Mouse (Mus musculus): ENCODE data around the gene Fstl4. TPM values are rescaled to one million over a fixed set of nuclear protein-coding genes. Genes with fewer than 3 reads are reported as not detected.

The Fstl4 gene
- 0.04 TPM in 1 of 2 replicates, not detected in the other for polyA plus RNA-seq (2015; fragmentation: Nextera tagmentation; extraction: Ambion mirVana)

- Histone ChIP-seq H3K36me3 (replicated peaks; ENCODE audit: insufficient read depth, low read length) (no peaks in the 10 kb centered on the region), H3K4me3 (ENCODE audit: low read depth, low read length) (peak within 1 kb of the TSS; percentile 41), H3K27me3 (ENCODE audit: insufficient read depth, low read length) (peaks cover 44% of the 10 kb centered on the region), H3K27ac (ENCODE audit: low read depth) (no peak within 1 kb of the TSS), H3K9me3 (ENCODE audit: low read length) (no peaks in the 10 kb centered on the region), H3K4me2 (ENCODE audit: low read depth, low read length) (peak within 1 kb of the TSS; percentile 67), H3K9ac (replicated peaks) (no peak within 1 kb of the TSS), H3K4me1 (ENCODE audit: insufficient read depth) (peaks cover 7% of the 10 kb centered on the region)
- DNase-seq (peak; percentile 31), ATAC-seq (no peak)
- 0% methylated on average over 32 of the region's 48 CpGs for WGBS (ENCODE audit: insufficient replicate concordance)
- TF ChIP-seq EP300 (IDR thresholded peaks at IDR 0.05; ENCODE audit: low read depth) (no peak), CTCF (IDR thresholded peaks at IDR 0.05; ENCODE audit: low read depth) (no peak)
Observed at GRCm38 (mm10) chr11:52764461-52764893, at the start of gene Fstl4. Gene Fstl4, plus strand, starts transcription at chr11:52764634.

- no peak for ATAC-seq
- TF ChIP-seq EP300 (IDR thresholded peaks at IDR 0.05; ENCODE audit: low read depth) (no peak), CTCF (IDR thresholded peaks at IDR 0.05; ENCODE audit: low read depth) (no peak)
Observed at GRCm38 (mm10) chr11:52718570-52718969, 45.9 kb upstream of the Fstl4 start.

GRCm38 (mm10) chr11:52721087-52721486, 43.3 kb upstream of the Fstl4 start:
- Histone ChIP-seq H3K27me3 (ENCODE audit: insufficient read depth, low read length) (no peaks in the 10 kb centered on the region), H3K4me2 (ENCODE audit: low read depth, low read length) (no peak overlapping the region), H3K9ac (replicated peaks) (no peak overlapping the region), H3K27ac (ENCODE audit: low read depth) (no peak overlapping the region), H3K9me3 (ENCODE audit: low read length) (no peaks in the 10 kb centered on the region), H3K36me3 (replicated peaks; ENCODE audit: insufficient read depth, low read length) (no peaks in the 10 kb centered on the region), H3K4me3 (ENCODE audit: low read depth, low read length) (no peak overlapping the region), H3K4me1 (ENCODE audit: insufficient read depth) (no peaks in the 10 kb centered on the region)
- TF ChIP-seq CTCF (IDR thresholded peaks at IDR 0.05; ENCODE audit: low read depth) (no peak), EP300 (IDR thresholded peaks at IDR 0.05; ENCODE audit: low read depth) (no peak)
- 77% methylated on average over 6 of the region's 6 CpGs for WGBS (ENCODE audit: insufficient replicate concordance)
- DNase-seq (no peak), ATAC-seq (no peak)

More at GRCm38 (mm10) chr11:52718570-52718969, 45.9 kb upstream of the Fstl4 start:
- no peak for DNase-seq
- Histone ChIP-seq H3K4me2 (ENCODE audit: low read depth, low read length) (no peak overlapping the region), H3K9me3 (ENCODE audit: low read length) (no peaks in the 10 kb centered on the region), H3K4me3 (ENCODE audit: low read depth, low read length) (no peak overlapping the region), H3K27ac (ENCODE audit: low read depth) (no peak overlapping the region), H3K36me3 (replicated peaks; ENCODE audit: insufficient read depth, low read length) (no peaks in the 10 kb centered on the region), H3K27me3 (ENCODE audit: insufficient read depth, low read length) (no peaks in the 10 kb centered on the region), H3K4me1 (ENCODE audit: insufficient read depth) (no peaks in the 10 kb centered on the region), H3K9ac (replicated peaks) (no peak overlapping the region)
- WGBS (ENCODE audit: insufficient replicate concordance) = 76% methylated on average over 1 of the region's 1 CpGs

GRCm38 (mm10) chr11:52722706-52723105, 41.7 kb upstream of the Fstl4 start:
- H3K4me1 ChIP-seq (ENCODE audit: insufficient read depth) = no peaks in the 10 kb centered on the region
- DNase-seq (no peak), ATAC-seq (no peak)
- no peak overlapping the region for H3K9ac ChIP-seq (replicated peaks)
- no peak overlapping the region for H3K4me3 ChIP-seq (ENCODE audit: low read depth, low read length)
- H3K9me3 ChIP-seq (ENCODE audit: low read length) = no peaks in the 10 kb centered on the region
- H3K27ac ChIP-seq (ENCODE audit: low read depth) = no peak overlapping the region
- no peaks in the 10 kb centered on the region for H3K27me3 ChIP-seq (ENCODE audit: insufficient read depth, low read length)
- no peak for TF ChIP-seq CTCF (IDR thresholded peaks at IDR 0.05; ENCODE audit: low read depth)
- TF ChIP-seq EP300 (IDR thresholded peaks at IDR 0.05; ENCODE audit: low read depth) = no peak
- H3K4me2 ChIP-seq (ENCODE audit: low read depth, low read length) = no peak overlapping the region
- no peaks in the 10 kb centered on the region for H3K36me3 ChIP-seq (replicated peaks; ENCODE audit: insufficient read depth, low read length)
- WGBS (ENCODE audit: insufficient replicate concordance) = 70% methylated on average over 4 of the region's 4 CpGs

GRCm38 (mm10) chr11:52726001-52726400, 38.4 kb upstream of the Fstl4 start:
- Histone ChIP-seq H3K27me3 (ENCODE audit: insufficient read depth, low read length) (no peaks in the 10 kb centered on the region), H3K4me1 (ENCODE audit: insufficient read depth) (no peaks in the 10 kb centered on the region), H3K4me2 (ENCODE audit: low read depth, low read length) (no peak overlapping the region), H3K36me3 (replicated peaks; ENCODE audit: insufficient read depth, low read length) (no peaks in the 10 kb centered on the region), H3K4me3 (ENCODE audit: low read depth, low read length) (no peak overlapping the region), H3K9ac (replicated peaks) (no peak overlapping the region), H3K9me3 (ENCODE audit: low read length) (no peaks in the 10 kb centered on the region), H3K27ac (ENCODE audit: low read depth) (no peak overlapping the region)
- peak; percentile 49 for TF ChIP-seq CTCF (IDR thresholded peaks at IDR 0.05; ENCODE audit: low read depth)
- TF ChIP-seq EP300 (IDR thresholded peaks at IDR 0.05; ENCODE audit: low read depth) = no peak
- WGBS (ENCODE audit: insufficient replicate concordance) = 86% methylated on average over 1 of the region's 1 CpGs
- DNase-seq (no peak), ATAC-seq (no peak)

GRCm38 (mm10) chr11:52728479-52728878, 36.0 kb upstream of the Fstl4 start:
- 79% methylated on average over 15 of the region's 15 CpGs for WGBS (ENCODE audit: insufficient replicate concordance)
- Histone ChIP-seq H3K4me2 (ENCODE audit: low read depth, low read length) (no peak overlapping the region), H3K4me1 (ENCODE audit: insufficient read depth) (no peaks in the 10 kb centered on the region), H3K4me3 (ENCODE audit: low read depth, low read length) (no peak overlapping the region), H3K36me3 (replicated peaks; ENCODE audit: insufficient read depth, low read length) (no peaks in the 10 kb centered on the region), H3K27ac (ENCODE audit: low read depth) (no peak overlapping the region), H3K9me3 (ENCODE audit: low read length) (no peaks in the 10 kb centered on the region), H3K9ac (replicated peaks) (no peak overlapping the region), H3K27me3 (ENCODE audit: insufficient read depth, low read length) (no peaks in the 10 kb centered on the region)
- ATAC-seq (no peak), DNase-seq (no peak)
- TF ChIP-seq EP300 (IDR thresholded peaks at IDR 0.05; ENCODE audit: low read depth) (no peak), CTCF (IDR thresholded peaks at IDR 0.05; ENCODE audit: low read depth) (no peak)

- Histone ChIP-seq H3K36me3 (replicated peaks; ENCODE audit: insufficient read depth, low read length) (no peaks in the 10 kb centered on the region), H3K9me3 (ENCODE audit: low read length) (no peaks in the 10 kb centered on the region), H3K27me3 (ENCODE audit: insufficient read depth, low read length) (no peaks in the 10 kb centered on the region), H3K27ac (ENCODE audit: low read depth) (no peak overlapping the region), H3K9ac (replicated peaks) (no peak overlapping the region), H3K4me2 (ENCODE audit: low read depth, low read length) (no peak overlapping the region), H3K4me3 (ENCODE audit: low read depth, low read length) (no peak overlapping the region), H3K4me1 (ENCODE audit: insufficient read depth) (no peaks in the 10 kb centered on the region)
- ATAC-seq (no peak), DNase-seq (no peak)
- WGBS (ENCODE audit: insufficient replicate concordance) = 60% methylated on average over 5 of the region's 5 CpGs
- TF ChIP-seq EP300 (IDR thresholded peaks at IDR 0.05; ENCODE audit: low read depth) (no peak), CTCF (IDR thresholded peaks at IDR 0.05; ENCODE audit: low read depth) (no peak)
Observed at GRCm38 (mm10) chr11:52729890-52730289, 34.5 kb upstream of the Fstl4 start.

Data from liver, postnatal 0 days (tissue).